Mouse (Mus musculus) cerebellum, adult 2 months (tissue): Measurements from ENCODE around the gene Ugt2b35. TPM values are rescaled to one million over a fixed set of nuclear protein-coding genes. Genes with fewer than 3 reads are reported as not detected.
"Not testable (repeated sequence)": the region's sequence is repeated elsewhere in the genome, so short reads cannot be mapped to it uniquely, and the experiment has no call there.

Experiments
- DNase-seq, 2 experiments: peaks; one replicate each; pipeline ENCODE4 v3.0.0; 2021
- H3K27ac ChIP-seq: fragments of 200-500 bp; 2 replicates; pipeline ENCODE4 v1.5.1; 2012; ENCODE audit warnings: low read length, control low read depth, inconsistent platforms; ENCODE audit not compliant: insufficient read depth
- H3K27me3 ChIP-seq: fragments of 200-500 bp; 2 replicates; pipeline ENCODE4 v1.6.1; 2012; ENCODE audit warnings: inconsistent platforms, mild to moderate bottlenecking, low read length, moderate library complexity; ENCODE audit not compliant: control insufficient read depth, insufficient read depth
- H3K4me1 ChIP-seq: fragments of 200-500 bp; 2 replicates; pipeline ENCODE4 v1.6.1; 2011; ENCODE audit warnings: low read length; ENCODE audit not compliant: control insufficient read depth, insufficient read depth
- H3K4me3 ChIP-seq: fragments of 200-500 bp; replicated peaks from 2 replicates; pipeline ENCODE3; 2011; ENCODE audit warnings: mild to moderate bottlenecking, low read depth, low read length, control low read depth; ENCODE audit not compliant: insufficient read depth
- CTCF ChIP-seq: fragments of 200-500 bp; IDR thresholded peaks from 2 replicates; pipeline ENCODE4 v1.5.1; 2011; ENCODE audit warnings: low read depth, mild to moderate bottlenecking, control low read depth, low read length, moderate library complexity, borderline replicate concordance; ENCODE audit not compliant: insufficient read depth
- POLR2A ChIP-seq: fragments of 200-500 bp; IDR thresholded peaks from 2 replicates; pipeline ENCODE4 v1.6.1; 2011; ENCODE audit warnings: low read length, control low read depth, borderline replicate concordance; ENCODE audit not compliant: insufficient read depth
- WGBS: fragments of 180-500 bp; shearing (Covaris S2); methylation state at CpG from one replicate; pipeline ENCODE4 v1.1.7; 2018; 5-methylcytosine and 5-hydroxymethylcytosine counted together
- polyA plus RNA-seq: library from polyadenylated mRNA; depleted of rRNA; stranded (reverse); fragments of >200 nt; gene quantifications from 2 replicates; pipeline ENCODE4 v1.2.3, GENCODE M21; 2012; rRNA removed

Ugt2b35 gene
- not detected in 2 replicates for polyA plus RNA-seq

- H3K27me3 ChIP-seq, result no peaks in the 10 kb centered on the region
- TF ChIP-seq POLR2A (no peak), CTCF (no peak)
- H3K27ac ChIP-seq, result no peak within 1 kb of the TSS
- DNase-seq, result no peak
- no peaks in the 10 kb centered on the region for H3K4me1 ChIP-seq
- H3K4me3 ChIP-seq, result no peak within 1 kb of the TSS
- WGBS, result 74% methylated on average over 4 of the region's 4 CpGs
Measured at GRCm38 (mm10) chr5:87000395-87001073, at the start of gene Ugt2b35. TSS of gene Ugt2b35 (plus strand) at chr5:87000860.

GRCm38 (mm10) chr5:86960504-86960903, 40.2 kb upstream of the Ugt2b35 start:
- no peak overlapping the region for H3K4me3 ChIP-seq
- no peaks in the 10 kb centered on the region for H3K27me3 ChIP-seq
- TF ChIP-seq CTCF (no peak), POLR2A (no peak)
- DNase-seq, result no peak
- H3K4me1 ChIP-seq, result no peaks in the 10 kb centered on the region
- no peak overlapping the region for H3K27ac ChIP-seq
- 80% methylated on average over 3 of the region's 3 CpGs for WGBS

GRCm38 (mm10) chr5:86961587-86962358, 38.9 kb upstream of the Ugt2b35 start:
- H3K4me3 ChIP-seq, result no peak overlapping the region
- 78% methylated on average over 3 of the region's 3 CpGs for WGBS
- TF ChIP-seq CTCF (no peak), POLR2A (no peak)
- no peak for DNase-seq
- H3K4me1 ChIP-seq, result no peaks in the 10 kb centered on the region
- H3K27ac ChIP-seq, result no peak overlapping the region
- H3K27me3 ChIP-seq, result no peaks in the 10 kb centered on the region

DNA sequence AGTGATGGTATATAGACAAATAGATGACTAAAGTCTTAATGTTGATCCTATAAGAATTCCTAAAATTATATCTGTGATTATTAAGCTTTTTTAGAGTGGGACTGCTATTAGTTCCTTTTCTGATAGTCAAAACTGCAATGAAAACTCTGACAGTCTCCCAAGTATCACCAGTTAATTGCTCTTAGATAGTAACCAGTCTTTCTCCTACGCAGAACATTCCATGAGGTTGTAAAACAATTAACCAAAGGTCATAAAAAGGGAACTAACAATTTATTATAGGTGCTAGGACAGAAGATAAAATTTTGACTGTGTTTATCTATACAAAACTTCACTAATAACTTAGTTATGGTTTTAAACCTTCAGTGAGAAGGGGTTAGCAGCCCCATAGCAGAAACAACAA, 37.8 kb upstream of the Ugt2b35 start:
- H3K4me1 ChIP-seq, H3K4me3 ChIP-seq, DNase-seq, H3K27me3 ChIP-seq, H3K27ac ChIP-seq: not testable (repeated sequence)
- 82% methylated on average over 1 of the region's 1 CpGs for WGBS

GRCm38 (mm10) chr5:86967271-86967670, 33.4 kb upstream of the Ugt2b35 start:
- 90% methylated on average over 5 of the region's 5 CpGs for WGBS
- H3K27ac ChIP-seq, H3K4me3 ChIP-seq, DNase-seq, H3K27me3 ChIP-seq, H3K4me1 ChIP-seq: not testable (repeated sequence)

GRCm38 (mm10) chr5:87004735-87005134, 4.1 kb downstream of the Ugt2b35 start:
- 76% methylated on average over 6 of the region's 6 CpGs for whole genome bisulfite sequencing
- DNase-seq, result no peak
- H3K27me3 ChIP-seq, result no peaks in the 10 kb centered on the region
- H3K4me3 ChIP-seq, result no peak overlapping the region
- H3K27ac ChIP-seq, result no peak overlapping the region
- no peak for TF ChIP-seq CTCF
- no peaks in the 10 kb centered on the region for H3K4me1 ChIP-seq

DNA sequence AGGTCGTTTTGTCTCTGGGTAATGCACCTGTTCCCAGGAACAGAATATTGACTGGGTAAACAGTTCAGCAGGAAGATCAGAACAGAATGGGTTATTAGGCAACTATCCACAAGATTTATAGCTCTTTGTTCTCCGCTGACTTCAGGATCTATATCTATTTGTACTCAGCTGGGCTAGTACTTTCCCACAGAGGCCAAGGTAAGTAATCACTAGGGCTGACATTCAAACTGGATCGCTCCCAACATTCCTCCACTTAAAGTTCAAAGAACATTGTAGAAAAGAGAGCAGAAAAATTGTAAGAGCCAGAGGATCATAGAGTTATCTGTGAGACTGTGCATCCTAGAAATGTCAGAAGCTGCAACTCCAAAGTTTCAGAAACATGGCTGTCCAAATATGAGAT, 14.8 kb downstream of the Ugt2b35 start:
- H3K27me3 ChIP-seq, result no peaks in the 10 kb centered on the region
- no peak overlapping the region for H3K27ac ChIP-seq
- no peak overlapping the region for H3K4me3 ChIP-seq
- DNase-seq, result no peak
- no peak for TF ChIP-seq POLR2A
- no peak for TF ChIP-seq CTCF
- 82% methylated on average over 3 of the region's 3 CpGs for WGBS
- H3K4me1 ChIP-seq, result no peaks in the 10 kb centered on the region

- TF ChIP-seq CTCF (no peak), POLR2A (no peak)
- no peak overlapping the region for H3K27ac ChIP-seq
- H3K4me1 ChIP-seq, result no peaks in the 10 kb centered on the region
- 72% methylated on average over 3 of the region's 3 CpGs for whole genome bisulfite sequencing
- no peak for DNase-seq
- no peaks in the 10 kb centered on the region for H3K27me3 ChIP-seq
- no peak overlapping the region for H3K4me3 ChIP-seq
Measured at GRCm38 (mm10) chr5:87027359-87027758, 26.7 kb downstream of the Ugt2b35 start.
